Mouse (Mus musculus) A20 (cell line): ENCODE measurements at regions not wholly inside any gene's neighbourhood (a gene's known extent, or its start where the extent isn't known, plus 50 kb on each side); places are given as distances from the start of the nearest gene placed in this dataset.

ENCODE experiments used
- DNase-seq: peaks from one replicate; pipeline ENCODE4 v3.0.0-alpha.2; 2011; ENCODE audit warnings: low read depth, low spot score

- DNase-seq: no peak
These were observed 52.6 kb upstream of the Unc13c start for GRCm38 (mm10) chr9:74021339-74021738.

GRCm38 (mm10) chr9:74023922-74024321 lies 55.2 kb upstream of the Unc13c start:
- no peak for DNase-seq

- no peak for DNase-seq
These were observed 57.4 kb upstream of the Unc13c start for GRCm38 (mm10) chr9:74026131-74026530.

- peak; percentile 1 for DNase-seq
These were observed 59.7 kb upstream of the Unc13c start for GRCm38 (mm10) chr9:74028438-74028837.

GRCm38 (mm10) chr9:74045936-74046335 lies 64.2 kb upstream of the Wdr72 start:
- DNase-seq: no peak

- DNase-seq: no peak
These were observed 60.4 kb upstream of the Wdr72 start for GRCm38 (mm10) chr9:74049776-74050175.

GRCm38 (mm10) chr9:74056709-74057108 lies 53.4 kb upstream of the Wdr72 start:
- DNase-seq: no peak

GRCm38 (mm10) chr9:74057476-74058076 lies 52.6 kb upstream of the Wdr72 start:
- no peak for DNase-seq

- DNase-seq: no peak
These were observed 51.8 kb upstream of the Wdr72 start for GRCm38 (mm10) chr9:74058269-74058871.
